Mouse (Mus musculus): ENCODE measurements around the gene Pacsin3.
"Not testable (repeated sequence)": the region's sequence is repeated elsewhere in the genome, so short reads cannot be mapped to it uniquely, and the experiment has no call there.

Pacsin3 gene

DNA sequence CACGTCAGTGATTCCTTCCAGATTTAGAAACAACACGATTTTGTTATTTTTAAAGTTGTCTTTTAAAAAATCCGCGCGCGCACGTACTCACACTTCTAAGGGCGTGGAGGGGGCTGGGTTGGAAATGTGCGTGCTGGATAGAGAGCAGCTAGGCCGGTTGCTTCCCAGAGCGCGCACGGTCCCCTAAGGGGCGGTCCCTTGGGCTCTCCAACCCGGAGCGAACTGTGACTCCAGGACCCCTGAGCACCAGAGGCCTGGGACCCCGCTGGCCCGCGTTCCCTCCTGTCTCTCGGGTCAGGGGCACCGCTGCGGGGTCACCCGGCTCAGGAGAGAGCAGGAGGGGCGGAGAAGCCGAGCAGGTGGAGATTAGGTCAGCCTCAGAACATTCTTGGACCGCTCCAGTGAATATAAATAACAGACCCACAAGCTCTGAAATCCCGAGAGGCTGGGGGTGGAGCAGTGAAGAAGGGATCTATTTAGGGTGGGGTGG lies at the start of gene Pacsin3:
Gene Pacsin3 (plus strand): TSS at position 294 of the 490 bp plus-strand sequence.
- peak; percentile 48 for DNase-seq (ENCODE audit: low read depth)

DNA sequence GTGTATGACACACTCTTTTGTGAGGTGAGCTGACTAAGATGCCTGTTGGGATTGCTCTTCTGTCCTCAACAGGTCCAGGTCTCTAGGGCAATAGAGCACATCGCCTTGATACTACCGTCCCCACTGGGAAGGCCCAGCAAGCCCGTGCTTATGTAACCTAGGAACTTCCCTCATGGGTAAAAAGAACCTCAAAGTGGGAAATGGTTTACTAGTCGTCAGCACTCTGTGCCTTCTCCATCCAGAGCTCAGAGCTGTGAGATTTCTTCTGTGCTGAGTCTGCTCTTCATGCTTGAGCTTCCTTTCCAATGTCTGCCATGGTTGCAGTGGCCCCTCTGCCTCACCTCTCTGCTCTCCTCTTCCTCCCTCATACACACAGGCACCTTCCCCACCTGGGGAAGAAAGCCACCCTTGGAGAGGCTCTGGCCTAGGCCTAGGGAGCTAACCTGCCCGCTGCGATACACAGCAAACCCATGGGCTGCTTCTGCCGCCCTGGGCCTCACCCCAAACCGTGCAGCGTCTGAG lies 49.4 kb upstream of the Pacsin3 start:
- DNase-seq (ENCODE audit: low read depth): no peak

DNA sequence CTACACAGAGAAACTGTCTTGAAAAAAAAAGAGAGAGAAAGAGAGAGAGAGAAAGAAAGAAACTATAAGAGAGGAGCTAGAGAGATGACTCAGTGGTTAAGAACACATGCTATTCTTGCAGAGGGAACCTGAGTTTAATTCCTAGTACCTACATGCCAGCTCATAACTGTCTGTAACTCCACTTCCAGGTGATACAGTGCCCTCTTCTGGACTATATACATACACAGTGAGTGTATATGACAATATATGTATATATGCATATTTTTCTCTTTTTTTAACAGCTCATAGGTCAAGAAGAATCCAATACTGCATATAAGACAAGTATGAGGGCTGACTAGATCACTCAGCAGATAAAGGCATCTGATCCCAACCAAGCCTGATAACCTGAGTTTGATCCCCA lies 42.4 kb upstream of the Pacsin3 start:
- no peak for DNase-seq (ENCODE audit: low read depth)

DNA sequence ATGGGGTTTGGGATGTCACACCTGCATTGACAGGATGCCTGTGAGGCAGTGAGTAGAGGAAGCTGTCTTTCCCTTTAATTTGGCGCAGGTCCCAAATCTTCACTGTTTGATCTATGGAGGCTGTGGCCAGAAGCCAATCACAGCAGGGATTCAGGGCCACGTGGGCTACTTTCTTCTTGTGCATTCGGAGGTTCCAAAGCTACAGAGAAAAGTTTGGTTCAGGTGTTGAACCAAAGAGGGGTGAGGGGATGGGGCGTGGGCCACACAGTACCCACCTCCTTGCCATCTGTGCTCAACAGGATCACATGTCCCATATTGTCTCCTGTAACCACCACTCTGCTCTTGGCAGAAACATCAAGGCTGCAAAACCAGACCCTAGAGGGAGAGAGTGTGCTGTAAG lies 38.7 kb upstream of the Pacsin3 start:
- DNase-seq (ENCODE audit: low read depth): no peak

DNA sequence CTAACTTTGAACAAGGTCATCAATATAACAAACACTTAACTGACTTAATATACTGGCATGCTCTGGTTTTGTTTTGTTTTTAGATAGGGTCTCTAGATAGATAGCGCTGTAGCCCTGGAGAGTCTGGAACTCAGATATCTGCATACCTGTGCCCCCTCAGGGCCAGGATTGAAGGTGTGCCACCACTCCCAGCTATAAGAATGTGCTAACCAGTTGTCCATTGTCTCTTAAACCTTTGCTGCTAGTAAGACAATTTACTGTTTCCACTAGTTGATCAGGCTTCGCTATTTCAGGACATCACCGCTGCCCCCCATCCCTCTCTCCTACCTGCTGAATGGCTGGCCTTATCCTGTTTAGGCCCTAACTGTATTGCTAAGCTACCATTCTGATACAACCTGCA lies 35.3 kb upstream of the Pacsin3 start:
- DNase-seq (ENCODE audit: low read depth): no peak

DNA sequence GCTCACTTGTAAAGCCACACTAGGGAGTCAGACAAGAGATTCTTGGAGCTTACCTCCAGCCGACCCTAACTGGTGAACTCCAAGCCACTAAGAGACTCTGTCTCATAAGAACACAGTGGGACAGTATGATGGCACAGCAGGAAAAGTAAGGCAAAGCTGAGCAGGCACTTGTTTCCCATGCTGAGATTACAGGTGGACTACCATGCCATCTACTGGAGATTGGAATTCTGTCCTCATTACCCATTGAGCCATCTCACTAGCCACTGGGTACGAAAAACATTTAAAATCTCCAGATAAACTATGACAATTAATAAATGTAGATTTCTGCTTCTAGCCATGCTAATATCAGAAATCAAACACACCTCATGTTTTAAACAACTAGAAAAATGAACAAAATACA lies 32.1 kb upstream of the Pacsin3 start:
- DNase-seq (ENCODE audit: low read depth): no peak

DNA sequence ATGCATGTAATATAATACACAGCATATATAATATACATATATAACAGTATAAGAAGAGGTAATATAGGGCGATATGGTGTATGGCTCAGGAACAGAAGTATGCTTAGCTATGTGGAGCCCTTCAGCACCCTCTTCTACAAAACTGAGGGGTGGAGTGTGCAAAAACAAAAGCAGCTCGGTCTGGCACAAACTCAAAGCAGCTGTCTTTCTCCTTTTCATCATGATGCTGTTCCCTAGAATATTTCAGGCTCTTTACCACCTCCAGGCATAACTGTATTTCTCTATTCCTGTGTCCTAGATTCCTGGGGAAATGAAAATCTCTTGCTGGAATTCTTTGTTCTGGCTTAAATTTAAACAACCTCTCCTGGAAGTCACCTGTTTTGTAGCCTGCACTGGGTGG lies 26.0 kb upstream of the Pacsin3 start:
- DNase-seq (ENCODE audit: low read depth): no peak

DNA sequence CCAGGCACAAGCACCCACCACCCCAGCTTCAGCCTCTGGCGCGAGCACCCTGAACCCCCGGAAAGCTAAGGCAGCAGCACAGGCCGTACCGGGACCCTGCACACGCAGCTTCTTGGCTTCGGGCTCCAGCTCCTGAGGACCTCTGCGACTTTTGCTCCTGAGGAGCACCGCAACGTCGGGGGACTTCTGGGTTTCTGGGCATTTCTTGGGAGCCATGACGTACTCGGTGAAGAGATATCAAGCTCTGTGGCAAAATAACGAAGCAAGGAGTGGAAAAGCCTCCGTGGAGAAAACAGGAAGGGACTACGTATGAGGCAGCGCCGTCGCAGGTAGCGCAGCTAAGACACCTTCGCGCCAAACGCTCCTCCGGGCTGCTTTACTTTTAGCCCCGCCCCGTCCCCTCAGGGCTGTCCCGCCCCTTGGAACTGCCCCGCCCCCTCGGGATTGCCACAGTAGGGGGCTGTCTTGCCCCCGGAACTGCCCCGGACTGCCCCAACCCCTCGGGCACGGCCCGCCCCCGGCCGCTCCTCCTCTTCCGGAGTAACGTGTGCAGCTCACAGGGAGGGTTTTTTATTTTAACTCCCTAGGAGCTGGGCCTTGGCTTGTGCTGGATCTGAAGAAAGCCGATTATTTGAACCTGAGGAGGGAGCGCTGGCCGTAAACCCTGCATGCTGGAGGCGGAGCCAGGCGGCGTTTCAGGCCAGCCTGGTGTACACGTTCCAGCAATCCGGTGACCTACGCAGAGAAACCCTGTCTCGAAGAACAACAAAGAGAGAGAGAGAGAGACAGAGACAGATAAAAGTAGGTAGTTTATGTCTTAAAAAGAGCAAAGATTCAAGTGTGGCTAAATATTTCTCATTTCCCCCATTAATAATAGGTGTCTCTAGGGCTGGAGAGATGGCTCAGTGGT lies 18.9 kb upstream of the Pacsin3 start, which contains the start of gene Ddb2:
Gene Ddb2 (minus strand): TSS at position 382 of the 910 bp plus-strand sequence.
- DNase-seq (ENCODE audit: low read depth): peak; percentile 99

DNA sequence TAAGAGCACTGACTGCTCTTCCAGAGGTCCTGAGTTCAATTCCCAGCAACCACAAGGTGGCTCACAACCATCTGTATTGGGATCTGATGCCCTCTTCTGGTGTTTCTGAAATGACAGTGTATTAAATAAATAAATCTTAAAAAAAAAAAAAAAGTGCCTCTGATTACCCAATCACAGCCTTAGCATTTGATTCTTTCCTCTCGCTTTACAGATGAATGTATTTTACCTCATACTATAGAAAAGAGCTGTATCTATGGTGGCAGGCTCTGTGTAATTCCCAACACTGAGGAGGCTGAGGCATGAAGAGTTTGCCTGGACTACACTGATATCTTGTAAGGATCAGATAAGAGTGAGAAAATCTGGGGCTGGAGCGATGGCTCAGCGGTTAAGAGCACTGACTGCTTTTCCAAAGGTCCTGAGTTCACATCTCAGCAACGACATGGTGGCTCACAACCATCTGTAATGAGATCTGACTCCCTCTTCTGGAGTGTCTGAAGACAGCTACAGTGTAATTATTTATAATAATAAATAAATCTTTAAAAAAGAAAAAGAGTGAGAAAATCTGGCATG lies 18.2 kb upstream of the Pacsin3 start:
- DNase-seq (ENCODE audit: low read depth): not testable (repeated sequence)

DNA sequence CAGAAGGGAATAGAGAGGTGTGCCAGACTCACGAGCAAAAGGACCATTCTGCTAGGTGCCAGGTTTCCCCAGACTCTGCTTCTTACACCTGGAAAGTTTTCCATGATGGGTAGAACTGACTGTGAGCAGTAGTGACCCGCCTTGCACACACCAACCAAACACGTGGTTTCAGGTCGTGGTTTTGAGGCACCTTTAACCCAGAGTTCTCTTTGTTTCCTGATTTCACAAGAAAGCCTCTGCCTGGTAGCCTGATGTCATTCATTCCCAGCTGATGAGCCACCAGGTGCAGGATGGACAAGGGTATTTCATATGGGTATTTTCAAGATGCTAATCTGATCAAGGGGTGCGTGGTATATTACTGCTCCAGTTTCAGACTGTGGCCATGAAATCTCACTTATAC lies 13.2 kb upstream of the Pacsin3 start:
- DNase-seq (ENCODE audit: low read depth): peak; percentile 66

DNA sequence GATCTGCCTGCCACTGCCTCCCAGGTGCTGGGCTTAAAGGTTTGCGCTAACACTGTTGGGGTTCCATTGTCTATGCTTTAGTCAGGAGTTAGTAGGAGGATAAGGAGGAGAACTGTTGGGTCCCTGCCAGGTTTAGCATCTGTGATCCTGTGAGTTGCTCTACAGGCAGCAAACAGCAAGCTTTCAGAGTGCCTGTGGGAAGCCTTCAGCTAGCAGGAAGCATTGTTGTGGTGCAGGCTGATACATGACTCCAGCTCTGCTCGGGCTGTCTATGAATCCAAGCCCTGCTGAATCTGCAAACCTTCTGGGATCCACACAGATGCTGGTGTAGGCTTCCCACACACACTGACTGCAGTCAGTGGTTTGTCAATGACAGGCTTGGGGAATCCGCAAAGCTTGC lies 12.3 kb upstream of the Pacsin3 start:
- no peak for DNase-seq (ENCODE audit: low read depth)

DNA sequence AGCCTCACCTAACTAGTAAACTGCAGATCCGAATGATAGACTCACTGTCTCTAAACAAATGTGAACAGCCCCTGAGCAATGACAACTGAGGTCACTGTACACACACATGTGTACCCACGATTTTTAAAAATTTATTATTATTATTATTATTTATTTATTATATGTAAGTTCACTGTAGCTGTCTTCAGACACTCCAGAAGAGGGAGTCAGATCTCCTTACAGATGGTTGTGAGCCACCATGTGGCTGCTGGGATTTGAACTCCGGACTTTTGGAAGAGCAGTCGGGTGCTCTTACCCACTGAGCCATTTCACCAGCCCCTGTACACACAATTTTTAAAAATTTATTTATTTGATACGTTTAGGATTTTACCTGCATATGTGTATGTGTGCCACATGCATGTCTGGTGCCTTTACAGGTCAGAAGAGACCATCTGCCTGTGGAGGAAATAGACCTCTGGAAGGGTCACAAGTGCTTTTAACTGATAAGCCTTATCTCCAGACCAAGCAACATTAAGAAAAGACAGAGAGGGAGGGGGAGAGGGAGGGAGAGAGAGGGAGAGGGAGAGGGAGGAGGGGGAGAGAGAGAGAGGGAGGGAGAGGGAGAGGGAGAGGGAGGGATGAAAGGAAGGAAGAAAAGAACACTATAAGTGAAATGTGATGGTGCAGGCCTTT lies 11.1 kb upstream of the Pacsin3 start:
- no peak for DNase-seq (ENCODE audit: low read depth)

DNA sequence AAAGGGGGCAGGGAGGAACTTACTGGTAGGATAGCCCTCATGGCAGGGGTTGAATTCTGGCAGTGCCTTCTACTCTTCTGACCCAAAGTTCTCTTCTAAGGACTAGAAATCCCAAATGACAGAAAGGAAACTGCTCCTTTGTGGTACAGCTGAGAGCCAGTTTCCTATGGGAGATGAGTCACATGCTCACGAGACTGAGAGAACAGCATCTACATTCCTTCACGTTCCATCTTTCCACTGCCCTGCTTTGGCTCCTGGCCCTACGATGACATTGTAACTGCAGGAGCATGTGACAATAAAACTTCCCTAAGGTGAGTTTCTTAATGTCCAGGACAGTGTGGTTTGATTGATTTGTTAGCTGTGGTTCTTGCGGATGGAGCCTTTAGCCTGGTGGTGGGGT lies 7.4 kb upstream of the Pacsin3 start:
- no peak for DNase-seq (ENCODE audit: low read depth)

DNA sequence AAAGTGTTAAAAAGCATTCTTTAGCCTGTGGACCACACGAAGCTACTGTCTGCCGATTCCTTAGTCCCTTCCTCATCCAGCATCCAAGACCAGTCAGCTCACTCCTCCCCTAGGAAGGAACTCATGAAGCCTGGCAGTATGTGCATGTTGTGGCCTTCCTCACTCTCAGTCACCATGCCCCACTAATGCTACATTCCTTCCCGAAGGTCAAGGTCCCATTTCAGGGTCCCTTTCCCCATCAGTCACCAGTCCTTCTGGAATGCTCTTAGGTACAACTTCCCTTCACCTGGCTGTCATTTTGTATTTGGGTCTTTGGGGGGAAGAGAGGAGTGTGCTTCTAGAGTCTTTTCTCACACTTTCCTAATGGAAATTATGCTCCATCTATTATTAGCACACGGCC lies 3.8 kb upstream of the Pacsin3 start:
- DNase-seq (ENCODE audit: low read depth): no peak

DNA sequence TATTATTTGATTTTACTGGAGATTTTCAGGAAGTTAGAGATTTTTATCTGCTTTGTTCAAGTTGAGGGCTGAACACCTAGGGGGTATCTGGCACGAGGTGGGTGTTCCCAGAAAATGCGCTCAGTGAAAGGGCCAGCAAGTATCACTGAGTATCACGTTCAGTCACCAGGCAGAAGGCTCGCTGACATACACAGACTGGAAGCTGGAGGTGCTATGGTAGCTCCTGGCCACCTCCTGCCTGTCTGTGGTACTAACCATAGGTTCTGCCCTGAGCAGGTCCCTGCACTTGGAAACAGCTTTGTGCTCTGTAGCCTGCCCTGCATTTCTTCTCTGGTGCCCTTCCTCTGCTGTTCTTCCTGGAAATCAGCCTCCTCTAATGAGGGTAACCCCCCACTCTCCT lies 3.2 kb upstream of the Pacsin3 start:
- DNase-seq (ENCODE audit: low read depth): no peak

DNA sequence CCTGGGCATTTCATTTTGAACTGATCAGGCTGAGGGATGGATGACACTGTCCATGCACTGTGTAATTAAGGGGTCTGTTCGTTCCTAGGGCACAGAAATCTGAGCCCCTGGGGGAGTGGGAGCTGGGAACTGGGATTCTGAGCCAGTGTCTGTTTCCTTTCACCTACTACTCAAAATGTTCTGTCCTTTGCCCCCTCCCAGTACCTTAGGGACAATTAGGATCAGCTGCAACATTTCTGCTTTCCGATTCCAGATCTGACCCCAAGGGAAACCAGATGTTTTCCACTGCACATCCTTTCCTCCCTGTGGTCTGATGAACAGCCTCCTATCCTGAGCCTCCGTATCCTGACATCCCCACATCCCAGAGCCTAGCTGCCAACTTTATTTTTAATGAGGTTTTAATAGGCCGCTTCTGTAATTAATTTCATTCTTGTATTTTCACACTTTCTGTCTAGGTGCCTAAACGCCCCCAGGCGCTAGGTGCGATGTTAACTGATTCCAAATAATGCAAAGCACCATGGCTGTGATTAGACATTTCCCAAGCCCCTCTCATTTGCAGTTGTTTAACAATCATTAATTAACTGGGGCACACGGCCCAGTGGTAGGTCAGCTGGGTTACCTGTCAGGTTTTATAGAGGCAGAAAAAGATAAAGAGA lies 901 bp upstream of the Pacsin3 start:
- DNase-seq (ENCODE audit: low read depth): no peak

DNA sequence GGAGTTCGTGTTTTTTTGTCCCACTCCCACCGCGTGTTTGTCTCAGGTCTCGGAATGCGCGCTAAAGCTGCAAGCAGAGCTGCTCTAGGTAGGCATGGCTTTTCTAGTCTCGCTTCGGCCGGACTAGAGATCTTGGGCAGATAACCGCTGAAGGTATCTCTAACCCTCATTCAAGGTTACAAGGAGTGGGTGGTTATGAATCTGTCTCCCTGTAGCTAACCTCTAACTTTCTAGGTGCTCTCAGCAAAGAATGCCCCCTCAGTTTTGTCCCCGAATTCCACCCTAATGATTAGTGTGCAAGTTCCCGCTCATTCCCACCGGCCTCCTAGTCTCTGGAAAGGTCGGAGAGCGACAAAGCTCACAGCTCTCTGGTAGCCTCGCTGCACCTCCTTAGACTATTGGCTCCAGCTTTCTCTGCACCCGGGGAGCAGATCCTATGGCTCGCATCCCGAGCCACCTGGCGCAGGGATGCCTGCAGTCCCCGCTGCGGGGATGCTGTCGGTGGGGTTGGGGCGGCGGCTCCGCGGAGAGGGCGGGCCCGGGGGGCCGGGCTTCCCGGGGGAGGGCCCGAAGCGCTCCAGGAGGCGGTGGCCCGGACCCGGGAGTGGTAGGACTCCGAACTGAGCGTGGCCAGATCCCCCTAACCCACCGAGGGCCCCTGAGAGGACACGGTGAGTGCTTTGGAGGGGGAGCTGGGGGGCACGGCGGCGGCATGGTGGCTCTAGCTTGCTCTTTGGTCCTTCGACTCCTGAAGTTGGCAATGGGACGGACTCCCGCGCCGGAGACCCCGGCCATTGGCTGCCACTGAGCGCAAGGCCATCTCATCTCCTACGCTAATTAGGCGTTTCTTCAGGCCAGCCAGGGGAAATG lies 737 bp downstream of the Pacsin3 start:
- peak; percentile 67 for DNase-seq (ENCODE audit: low read depth)

DNA sequence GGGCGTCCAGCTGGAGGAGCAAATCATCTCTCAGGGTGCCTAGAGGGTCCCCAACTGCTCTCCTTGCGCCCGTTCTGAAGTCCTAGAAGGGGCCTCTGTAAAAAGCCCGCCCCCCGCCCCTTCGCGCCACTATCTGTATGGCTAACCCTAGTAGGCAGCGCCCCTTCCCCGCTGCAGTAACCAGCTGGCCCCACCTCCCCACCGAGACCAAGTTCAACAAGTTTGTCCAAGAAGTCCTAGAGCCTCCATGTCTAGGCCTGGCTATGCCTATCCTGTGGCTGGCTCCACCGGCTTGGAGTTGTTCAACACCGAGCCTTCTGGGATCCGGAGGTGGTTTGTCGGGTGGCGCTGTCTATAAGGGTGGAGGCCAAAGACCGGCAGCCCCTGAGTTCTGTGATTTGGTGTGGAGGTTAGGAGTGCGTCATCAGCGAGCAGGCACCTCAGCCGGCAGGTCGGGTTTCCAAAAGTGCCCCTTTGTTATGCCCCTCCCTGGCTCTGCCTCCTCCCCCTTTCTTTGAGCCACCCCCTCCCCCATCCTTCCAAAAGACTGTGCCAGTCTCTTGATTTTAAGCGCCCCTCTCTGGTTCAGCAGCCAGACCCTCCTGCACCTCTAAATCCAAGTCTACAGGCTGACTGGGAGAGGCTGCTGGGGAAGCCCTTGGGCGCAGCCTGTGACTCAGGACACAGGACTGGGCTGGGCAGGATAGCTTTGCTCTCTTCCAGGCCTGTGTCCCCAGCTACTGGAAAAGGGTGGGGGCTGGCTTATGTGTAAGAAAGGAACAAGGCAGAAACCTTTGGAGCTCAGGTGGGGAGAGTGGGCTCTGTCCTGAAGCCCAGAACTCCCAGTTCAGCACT lies 1.6 kb downstream of the Pacsin3 start:
- peak; percentile 54 for DNase-seq (ENCODE audit: low read depth)

DNA sequence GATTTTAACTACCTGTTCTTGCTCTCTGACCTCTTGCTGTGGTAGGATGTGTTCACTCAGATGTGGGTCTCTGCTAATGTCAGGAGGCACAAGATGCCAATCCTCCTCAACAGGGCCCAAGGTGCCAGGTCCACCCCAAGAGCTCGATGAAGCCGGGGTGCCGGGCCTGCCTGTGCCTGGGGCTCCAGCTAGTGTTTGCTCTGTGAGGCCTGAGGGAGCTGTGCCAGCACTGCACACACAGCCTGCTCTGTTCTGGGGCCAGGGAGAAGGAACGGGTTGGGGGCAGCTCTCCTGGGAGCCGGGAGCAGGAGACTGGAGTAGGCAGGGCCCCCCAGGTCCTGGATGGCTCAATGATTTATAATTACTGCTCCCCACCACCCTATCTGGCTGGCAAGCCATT lies 2.3 kb downstream of the Pacsin3 start:
- DNase-seq (ENCODE audit: low read depth): no peak

DNA sequence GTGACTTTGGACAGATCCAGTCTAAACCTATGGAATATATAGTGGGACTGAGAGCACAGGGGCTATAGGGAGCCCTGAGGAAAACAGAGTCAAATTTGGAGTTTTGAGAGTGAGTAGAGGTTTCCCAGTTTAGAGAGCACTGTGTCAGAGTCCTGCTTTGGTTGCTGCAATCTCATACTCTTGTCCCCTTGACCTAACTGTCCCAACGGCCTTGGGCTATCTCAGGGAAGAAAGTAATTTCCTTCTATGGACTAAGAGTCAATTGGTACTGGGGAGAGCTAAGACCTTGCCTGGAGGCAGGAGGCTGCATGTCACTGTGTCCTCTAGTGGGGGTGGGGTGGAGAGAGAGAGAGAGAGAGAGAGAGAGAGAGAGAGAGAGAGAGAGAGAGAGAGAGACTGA lies 3.1 kb downstream of the Pacsin3 start:
- DNase-seq (ENCODE audit: low read depth): no peak

All from induced T-regulatory cell, adult 2 months (primary cell).